Mouse (Mus musculus): ENCODE data around the gene Macrod1. TPM values are rescaled to one million over a fixed set of nuclear protein-coding genes. Genes with fewer than 3 reads are reported as not detected.
A peak's percentile ranks its signal among the peaks of the same experiment; 100 is the strongest.

Macrod1 gene
- total RNA-seq, 4 experiments from 2014 or later = 27.7 to 64.8 (median 40.3) TPM

- no peak for DNase-seq
Measured at GRCm38 (mm10) chr19:7172051-7172866, 115.6 kb downstream of the Macrod1 start.

GRCm38 (mm10) chr19:7176041-7176696 lies 119.6 kb downstream of the Macrod1 start:
- DNase-seq = no peak

GRCm38 (mm10) chr19:7177804-7178511 lies 121.3 kb downstream of the Macrod1 start:
- DNase-seq = no peak

- no peak for DNase-seq
Measured at GRCm38 (mm10) chr19:7178841-7179452, 122.3 kb downstream of the Macrod1 start.

GRCm38 (mm10) chr19:7180756-7181405 lies 124.3 kb downstream of the Macrod1 start:
- DNase-seq = no peak

GRCm38 (mm10) chr19:7181496-7181895 lies 124.9 kb downstream of the Macrod1 start:
- no peak for DNase-seq

GRCm38 (mm10) chr19:7182273-7182949 lies 125.8 kb downstream of the Macrod1 start:
- DNase-seq = peak; percentile 71

- DNase-seq = no peak
Measured at GRCm38 (mm10) chr19:7183419-7183818, 126.8 kb downstream of the Macrod1 start.

GRCm38 (mm10) chr19:7185059-7185458 lies 128.4 kb downstream of the Macrod1 start:
- DNase-seq = no peak

GRCm38 (mm10) chr19:7185715-7186291 lies 129.2 kb downstream of the Macrod1 start:
- DNase-seq = no peak

GRCm38 (mm10) chr19:7187157-7187556 lies 130.5 kb downstream of the Macrod1 start:
- DNase-seq = no peak

GRCm38 (mm10) chr19:7189026-7189425 lies 132.4 kb downstream of the Macrod1 start:
- no peak for DNase-seq

GRCm38 (mm10) chr19:7190986-7191385 lies 134.4 kb downstream of the Macrod1 start:
- DNase-seq = no peak

- no peak for DNase-seq
Measured at GRCm38 (mm10) chr19:7191639-7192038, 135.0 kb downstream of the Macrod1 start.

GRCm38 (mm10) chr19:7192561-7192967 lies 136.0 kb downstream of the Macrod1 start:
- DNase-seq = no peak

- DNase-seq = peak; percentile 51
Measured at GRCm38 (mm10) chr19:7195900-7196728, 139.5 kb downstream of the Macrod1 start.

GRCm38 (mm10) chr19:7196741-7197270 lies 140.2 kb downstream of the Macrod1 start:
- DNase-seq = peak; percentile 55

- no peak for DNase-seq
Measured at GRCm38 (mm10) chr19:7197445-7197844, 140.8 kb downstream of the Macrod1 start.

- no peak for DNase-seq
Measured at GRCm38 (mm10) chr19:7199089-7199488, 142.5 kb downstream of the Macrod1 start.

- DNase-seq = no peak
Measured at GRCm38 (mm10) chr19:7200427-7200826, 143.8 kb downstream of the Macrod1 start.

All from adrenal gland, adult 8-10 months (tissue).